Mouse (Mus musculus): ENCODE results near the gene Sh2b3. TPM values are rescaled to one million over a fixed set of nuclear protein-coding genes. Genes with fewer than 3 reads are reported as not detected.

Gene Sh2b3
- polyA plus RNA-seq, 2 experiments, result 5.4 to 7.2 TPM

- Histone ChIP-seq H3K27me3 (ENCODE audit: control insufficient read depth, insufficient read depth, low read length) (no peaks in the 10 kb centered on the region), H3K9ac (replicated peaks) (no peak overlapping the region), H3K36me3 (replicated peaks; ENCODE audit: control insufficient read depth, insufficient read depth, low read depth) (no peaks in the 10 kb centered on the region), H3K4me3 (ENCODE audit: insufficient read depth in 1 of 2, low read depth in 2 of 2, low read length in 2 of 2) (no peak overlapping the region), H3K9me3 (ENCODE audit: control insufficient read depth, low read length) (no peaks in the 10 kb centered on the region), H3K27ac (no peak overlapping the region), H3K4me1 (replicated peaks; ENCODE audit: control insufficient read depth in 2 of 2, insufficient read depth in 2 of 2, low read length in 1 of 2) (no peaks in the 10 kb centered on the region), H3K4me2 (ENCODE audit: low read depth) (no peak overlapping the region)
- ATAC-seq (ENCODE audit: insufficient read depth) (no peak), DNase-seq (ENCODE audit: low read depth in 3 of 3, low spot score in 3 of 3) (no peak)
- 69% methylated on average over 12 of the region's 12 CpGs for WGBS (ENCODE audit: insufficient replicate concordance)
- TF ChIP-seq CTCF (IDR thresholded peaks at IDR 0.05; ENCODE audit: low read depth) (no peak), EP300 (IDR thresholded peaks at IDR 0.05; ENCODE audit: low read depth) (no peak)
Measured at GRCm38 (mm10) chr5:121875041-121875440, 37.6 kb upstream of the Sh2b3 start.

- H3K4me1 ChIP-seq (replicated peaks; ENCODE audit: control insufficient read depth in 2 of 2, insufficient read depth in 2 of 2, low read length in 1 of 2), result no peaks in the 10 kb centered on the region
- TF ChIP-seq CTCF (IDR thresholded peaks at IDR 0.05; ENCODE audit: low read depth) (peak; percentile 95), EP300 (IDR thresholded peaks at IDR 0.05; ENCODE audit: low read depth) (no peak)
- 13% methylated on average over 4 of the region's 4 CpGs for WGBS (ENCODE audit: insufficient replicate concordance)
- H3K9me3 ChIP-seq (ENCODE audit: control insufficient read depth, low read length), result no peaks in the 10 kb centered on the region
- H3K4me2 ChIP-seq (ENCODE audit: low read depth), result no peak overlapping the region
- no peaks in the 10 kb centered on the region for H3K27me3 ChIP-seq (ENCODE audit: control insufficient read depth, insufficient read depth, low read length)
- H3K9ac ChIP-seq (replicated peaks), result no peak overlapping the region
- ATAC-seq (ENCODE audit: insufficient read depth), result no peak
- H3K4me3 ChIP-seq (ENCODE audit: insufficient read depth in 1 of 2, low read depth in 2 of 2, low read length in 2 of 2), result no peak overlapping the region
- H3K27ac ChIP-seq, result no peak overlapping the region
- peak in 2 of 3 experiments; percentile 28 to 34 for DNase-seq (ENCODE audit: low read depth in 3 of 3, low spot score in 3 of 3)
- H3K36me3 ChIP-seq (replicated peaks; ENCODE audit: control insufficient read depth, insufficient read depth, low read depth), result no peaks in the 10 kb centered on the region
Measured at GRCm38 (mm10) chr5:121872158-121872557, 34.7 kb upstream of the Sh2b3 start.

GRCm38 (mm10) chr5:121871515-121872030 is 34.1 kb upstream of the Sh2b3 start:
- TF ChIP-seq CTCF (IDR thresholded peaks at IDR 0.05; ENCODE audit: low read depth), result no peak
- TF ChIP-seq EP300 (IDR thresholded peaks at IDR 0.05; ENCODE audit: low read depth), result no peak
- Histone ChIP-seq H3K9me3 (ENCODE audit: control insufficient read depth, low read length) (no peaks in the 10 kb centered on the region), H3K27me3 (ENCODE audit: control insufficient read depth, insufficient read depth, low read length) (no peaks in the 10 kb centered on the region), H3K27ac (no peak overlapping the region), H3K4me2 (ENCODE audit: low read depth) (no peak overlapping the region), H3K4me3 (ENCODE audit: insufficient read depth in 1 of 2, low read depth in 2 of 2, low read length in 2 of 2) (no peak overlapping the region), H3K4me1 (replicated peaks; ENCODE audit: control insufficient read depth in 2 of 2, insufficient read depth in 2 of 2, low read length in 1 of 2) (no peaks in the 10 kb centered on the region), H3K36me3 (replicated peaks; ENCODE audit: control insufficient read depth, insufficient read depth, low read depth) (no peaks in the 10 kb centered on the region), H3K9ac (replicated peaks) (no peak overlapping the region)
- 81% methylated on average over 13 of the region's 13 CpGs for WGBS (ENCODE audit: insufficient replicate concordance)
- DNase-seq (ENCODE audit: low read depth in 3 of 3, low spot score in 3 of 3), result no peak
- ATAC-seq (ENCODE audit: insufficient read depth), result no peak

- Histone ChIP-seq H3K9ac (replicated peaks) (no peak overlapping the region), H3K4me1 (replicated peaks; ENCODE audit: control insufficient read depth in 2 of 2, insufficient read depth in 2 of 2, low read length in 1 of 2) (no peaks in the 10 kb centered on the region), H3K4me2 (ENCODE audit: low read depth) (no peak overlapping the region), H3K36me3 (replicated peaks; ENCODE audit: control insufficient read depth, insufficient read depth, low read depth) (no peaks in the 10 kb centered on the region), H3K27me3 (ENCODE audit: control insufficient read depth, insufficient read depth, low read length) (no peaks in the 10 kb centered on the region), H3K9me3 (ENCODE audit: control insufficient read depth, low read length) (no peaks in the 10 kb centered on the region), H3K4me3 (ENCODE audit: insufficient read depth in 1 of 2, low read depth in 2 of 2, low read length in 2 of 2) (no peak overlapping the region), H3K27ac (no peak overlapping the region)
- WGBS (ENCODE audit: insufficient replicate concordance), result 29% methylated on average over 6 of the region's 6 CpGs
- no peak for DNase-seq (ENCODE audit: low read depth in 3 of 3, low spot score in 3 of 3)
- no peak for ATAC-seq (ENCODE audit: insufficient read depth)
- TF ChIP-seq CTCF (IDR thresholded peaks at IDR 0.05; ENCODE audit: low read depth), result no peak
- TF ChIP-seq EP300 (IDR thresholded peaks at IDR 0.05; ENCODE audit: low read depth), result no peak
Measured at GRCm38 (mm10) chr5:121870832-121871231, 33.4 kb upstream of the Sh2b3 start.

- H3K4me2 ChIP-seq (ENCODE audit: low read depth), result no peak overlapping the region
- no peak for ATAC-seq (ENCODE audit: insufficient read depth)
- no peak overlapping the region for H3K9ac ChIP-seq (replicated peaks)
- no peak overlapping the region for H3K4me3 ChIP-seq (ENCODE audit: insufficient read depth in 1 of 2, low read depth in 2 of 2, low read length in 2 of 2)
- H3K4me1 ChIP-seq (replicated peaks; ENCODE audit: control insufficient read depth in 2 of 2, insufficient read depth in 2 of 2, low read length in 1 of 2), result no peaks in the 10 kb centered on the region
- H3K27ac ChIP-seq, result no peak overlapping the region
- no peak for DNase-seq (ENCODE audit: low read depth in 3 of 3, low spot score in 3 of 3)
- 56% methylated on average over 5 of the region's 5 CpGs for WGBS (ENCODE audit: insufficient replicate concordance)
- no peaks in the 10 kb centered on the region for H3K36me3 ChIP-seq (replicated peaks; ENCODE audit: control insufficient read depth, insufficient read depth, low read depth)
- TF ChIP-seq EP300 (IDR thresholded peaks at IDR 0.05; ENCODE audit: low read depth) (no peak), CTCF (IDR thresholded peaks at IDR 0.05; ENCODE audit: low read depth) (no peak)
- H3K27me3 ChIP-seq (ENCODE audit: control insufficient read depth, insufficient read depth, low read length), result no peaks in the 10 kb centered on the region
- no peaks in the 10 kb centered on the region for H3K9me3 ChIP-seq (ENCODE audit: control insufficient read depth, low read length)
Measured at GRCm38 (mm10) chr5:121867963-121868362, 30.5 kb upstream of the Sh2b3 start.

Measured in liver, embryonic 14.5 days (tissue).